In the genomic region with DNA sequence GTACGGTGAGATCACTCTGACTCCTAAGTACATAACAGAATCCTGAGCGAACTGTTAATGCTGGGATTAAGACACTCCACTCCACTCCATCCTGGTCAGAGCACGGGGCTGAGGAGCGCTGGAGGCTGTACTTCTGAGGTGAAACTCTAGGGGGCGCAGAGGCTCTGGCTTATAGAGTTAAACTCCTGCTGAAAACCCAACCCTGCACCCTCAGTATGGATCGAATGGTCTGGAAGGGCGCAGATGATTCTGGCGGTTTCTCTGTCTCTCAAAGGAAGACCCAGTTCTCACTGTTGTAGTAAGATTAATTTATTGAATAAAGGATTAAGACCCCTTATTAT, we compare ENCODE assay signal across 8 mouse cellular contexts. TPM values are rescaled to one million over a fixed set of nuclear protein-coding genes. Genes with fewer than 3 reads are reported as not detected.
A peak's percentile ranks its signal among the peaks of the same experiment; 100 is the strongest.
DNase-seq lines count a peak whose midpoint lies in the region; ATAC-seq and TF ChIP-seq lines count a peak whose summit lies in the region.

No protein-coding gene starts in this region.

- TF ChIP-seq CTCF in bone marrow, adult 2 months (IDR thresholded peaks at IDR 0.05; ENCODE audit: control insufficient read depth, insufficient read depth, low read length) = peak; percentile 73
- 0 out of 2 replicates have a peak, but pooled peaks have one; percentile 34 for TF ChIP-seq CTCF in embryonic fibroblast, embryonic 13.5 days (IDR thresholded peaks at IDR 0.05; ENCODE audit: borderline replicate concordance, insufficient read depth, low read length)

- no peak overlapping the region for H3K4me2 ChIP-seq in neural tube, embryonic 15.5 days

- DNase-seq in neural tube, embryonic 10.5 days (ENCODE audit: extremely low spot score, low spot score) = peak; percentile 75
- peak; percentile 73 for DNase-seq in induced T-regulatory cell, adult 2 months (ENCODE audit: low read depth)
- peak; percentile 65 for DNase-seq in left cerebral cortex, postnatal 4 days
- peak; percentile 51 to 59 for DNase-seq in thymus, postnatal 36 days

- H3K4me1 ChIP-seq in neural tube, embryonic 15.5 days = peaks cover 6% of the 10 kb centered on the region
- H3K4me1 ChIP-seq in bone marrow, adult 2 months (ENCODE audit: control insufficient read depth, insufficient read depth, low read length) = no peaks in the 10 kb centered on the region
- no peaks in the 10 kb centered on the region for H3K4me1 ChIP-seq in embryonic fibroblast, embryonic 13.5 days (ENCODE audit: control insufficient read depth, insufficient read depth, low read length)

- ATAC-seq in neural tube, embryonic 15.5 days (ENCODE audit: low FRiP score) = no peak
- ATAC-seq in monocyte, adult 5-6 weeks (replicated peaks; ENCODE audit: insufficient number of reproducible peaks, low FRiP score, low TSS enrichment, poor library complexity, severe bottlenecking) = peak; percentile 82

- 24% methylated on average over 8 of the region's 8 CpGs for WGBS in neural tube, embryonic 15.5 days
- 12% methylated on average over 8 of the region's 8 CpGs for WGBS in bone marrow, adult 2 months

- peaks cover 50% of the 10 kb centered on the region for H3K27me3 ChIP-seq in neural tube, embryonic 15.5 days (replicated peaks)

- TF ChIP-seq POLR2A in bone marrow, adult 2 months (IDR thresholded peaks at IDR 0.05; ENCODE audit: borderline replicate concordance, control insufficient read depth, low read depth, low read length) = no peak
- no peak for TF ChIP-seq POLR2A in embryonic fibroblast, embryonic 13.5 days (IDR thresholded peaks at IDR 0.05; ENCODE audit: low read depth, low read length)

- H3K27ac ChIP-seq in neural tube, embryonic 15.5 days (replicated peaks) = no peak overlapping the region
- no peak overlapping the region for H3K27ac ChIP-seq in bone marrow, adult 2 months (ENCODE audit: control insufficient read depth, insufficient read depth, low read depth, low read length, poor library complexity)
- no peak overlapping the region for H3K27ac ChIP-seq in embryonic fibroblast, embryonic 13.5 days (ENCODE audit: insufficient read depth, low read length)

- no peak overlapping the region for H3K9ac ChIP-seq in neural tube, embryonic 15.5 days (replicated peaks)

- no peaks in the 10 kb centered on the region for H3K36me3 ChIP-seq in neural tube, embryonic 15.5 days

- no peaks in the 10 kb centered on the region for H3K9me3 ChIP-seq in neural tube, embryonic 15.5 days (replicated peaks)

- intact Hi-C loops in left cerebral cortex, postnatal 4 days (cut with DNase I) = no loop called here

- no peak overlapping the region for H3K4me3 ChIP-seq in neural tube, embryonic 15.5 days (replicated peaks)
- H3K4me3 ChIP-seq in bone marrow, adult 2 months (replicated peaks; ENCODE audit: control insufficient read depth, low read depth, low read length) = no peak overlapping the region
- H3K4me3 ChIP-seq in embryonic fibroblast, embryonic 13.5 days (ENCODE audit: insufficient read depth, low read length) = no peak overlapping the region

RNA-seq across cellular contexts. Expression of gene Guca1a, which starts 8.1 kb away (rescaled TPM):
- polyA plus RNA-seq in neural tube, embryonic 15.5 days (2015; fragmentation: Nextera tagmentation; extraction: Ambion mirVana) = 0.92 and 1.2 TPM in 2 replicates
- polyA plus RNA-seq in bone marrow, adult 2 months (2011; ENCODE audit: insufficient read depth, insufficient read length, low replicate concordance, missing spikeins) = 1.8 TPM in 1 of 2 replicates, not detected in the other
- 1.6 and 3.8 TPM in 2 replicates for polyA plus RNA-seq in embryonic fibroblast, embryonic 13.5 days (2011; ENCODE audit: insufficient read length, low read depth, missing spikeins)
- total RNA-seq in left cerebral cortex, postnatal 4 days (2021) = under 1 TPM; 0.56 to 0.76 TPM
- total RNA-seq in monocyte, adult 5-6 weeks (2017) = 0.57 TPM in 1 of 3 replicates, not detected in the others

RNA-seq across cellular contexts. Expression of gene Guca1b, which starts 23.3 kb away (rescaled TPM):
- polyA plus RNA-seq in neural tube, embryonic 15.5 days (2015; fragmentation: Nextera tagmentation; extraction: Ambion mirVana) = 0.56 and 0.77 TPM in 2 replicates
- polyA plus RNA-seq in bone marrow, adult 2 months (2011; ENCODE audit: insufficient read depth, insufficient read length, low replicate concordance, missing spikeins) = 0.61 and 1.2 TPM in 2 replicates
- 0.32 TPM in 1 of 2 replicates, not detected in the other for polyA plus RNA-seq in embryonic fibroblast, embryonic 13.5 days (2011; ENCODE audit: insufficient read length, low read depth, missing spikeins)
- total RNA-seq in left cerebral cortex, postnatal 4 days (2021) = under 1 TPM; 0.56 to 0.92 TPM
- 0.43 to 3.8 TPM (median 1.6 TPM) in 3 replicates for total RNA-seq in monocyte, adult 5-6 weeks (2017)

RNA-seq across cellular contexts. Expression of gene AI661453, which starts 27.9 kb away (rescaled TPM):
- polyA plus RNA-seq in neural tube, embryonic 15.5 days (2015; fragmentation: Nextera tagmentation; extraction: Ambion mirVana) = 0.19 and 0.43 TPM in 2 replicates
- polyA plus RNA-seq in bone marrow, adult 2 months (2011; ENCODE audit: insufficient read depth, insufficient read length, low replicate concordance, missing spikeins) = 0.30 and 0.68 TPM in 2 replicates
- 1.1 and 1.4 TPM in 2 replicates for polyA plus RNA-seq in embryonic fibroblast, embryonic 13.5 days (2011; ENCODE audit: insufficient read length, low read depth, missing spikeins)
- under 1 TPM; 0.48 to 0.54 TPM for total RNA-seq in left cerebral cortex, postnatal 4 days (2021)
- total RNA-seq in monocyte, adult 5-6 weeks (2017) = 0.29 TPM in 1 of 3 replicates, not detected in the others

RNA-seq across cellular contexts. Expression of gene 1700001C19Rik, which starts 28.6 kb away (rescaled TPM):
- 0.63 and 0.78 TPM in 2 replicates for polyA plus RNA-seq in neural tube, embryonic 15.5 days (2015; fragmentation: Nextera tagmentation; extraction: Ambion mirVana)
- 1.4 and 1.5 TPM in 2 replicates for polyA plus RNA-seq in bone marrow, adult 2 months (2011; ENCODE audit: insufficient read depth, insufficient read length, low replicate concordance, missing spikeins)
- polyA plus RNA-seq in embryonic fibroblast, embryonic 13.5 days (2011; ENCODE audit: insufficient read length, low read depth, missing spikeins) = 0.82 TPM in 1 of 2 replicates, not detected in the other
- not detected for total RNA-seq in left cerebral cortex, postnatal 4 days (2021)
- total RNA-seq in monocyte, adult 5-6 weeks (2017) = not detected in 3 replicates

RNA-seq across cellular contexts. Expression of gene Mrps10, which starts 39.8 kb away (rescaled TPM):
- 72.0 and 75.3 TPM in 2 replicates for polyA plus RNA-seq in neural tube, embryonic 15.5 days (2015; fragmentation: Nextera tagmentation; extraction: Ambion mirVana)
- 18.4 and 31.9 TPM in 2 replicates for polyA plus RNA-seq in bone marrow, adult 2 months (2011; ENCODE audit: insufficient read depth, insufficient read length, low replicate concordance, missing spikeins)
- polyA plus RNA-seq in embryonic fibroblast, embryonic 13.5 days (2011; ENCODE audit: insufficient read length, low read depth, missing spikeins) = 51.8 and 54.7 TPM in 2 replicates
- total RNA-seq in left cerebral cortex, postnatal 4 days (2021) = 10 to 100 TPM; 32.8 to 37.8 TPM
- total RNA-seq in monocyte, adult 5-6 weeks (2017) = 32.6 to 39.2 TPM (median 36.2 TPM) in 3 replicates
